7 mouse cellular contexts compared by ENCODE assay signal in the genomic region with DNA sequence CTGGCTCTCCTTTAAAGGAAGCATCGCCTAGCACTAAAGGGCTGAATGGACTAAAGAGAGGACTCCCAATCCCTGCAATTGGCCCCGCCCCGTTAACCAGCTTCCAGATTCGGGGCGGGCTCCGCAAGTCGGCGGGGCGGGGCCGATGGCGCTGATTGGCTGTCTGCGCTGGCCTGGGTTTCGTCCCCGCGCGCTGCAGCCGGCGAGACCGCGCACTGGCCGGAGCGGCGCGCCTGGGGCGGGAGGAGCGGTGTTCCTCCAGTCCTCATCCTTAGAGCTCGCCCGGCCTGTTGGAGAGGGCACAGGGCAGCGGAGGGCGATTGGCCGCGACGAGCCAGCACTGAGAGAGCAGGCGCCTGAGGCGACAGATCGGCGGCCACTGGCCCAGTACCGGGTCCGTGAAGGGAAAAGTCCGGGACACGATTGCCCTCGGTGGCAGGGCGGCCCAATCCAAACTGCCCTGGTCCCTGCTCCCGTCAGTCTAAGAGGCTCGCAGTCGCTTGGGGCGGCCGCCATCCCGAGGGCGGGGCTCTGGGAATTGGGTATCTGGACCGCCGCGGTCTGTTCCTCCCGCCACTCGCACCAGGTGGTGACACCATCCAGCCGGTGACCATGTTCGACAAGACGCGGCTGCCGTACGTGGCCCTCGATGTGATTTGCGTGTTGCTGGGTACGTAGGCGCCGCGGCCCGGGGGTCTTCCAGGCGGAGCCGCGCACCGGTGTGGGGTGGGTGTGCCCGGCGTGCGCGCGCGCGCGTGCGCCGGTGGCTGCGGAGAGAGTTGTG. TPM values are rescaled to one million over a fixed set of nuclear protein-coding genes. Genes with fewer than 3 reads are reported as not detected.
DNase-seq lines count a peak whose midpoint lies in the region; ATAC-seq lines count a peak whose summit lies in the region.

A gene (plus strand): TSS at position 196 of the 784 bp plus-strand sequence.

- peaks cover 15% of the 10 kb centered on the region for H3K4me1 ChIP-seq in embryonic facial prominence, embryonic 13.5 days
- peaks cover 3% of the 10 kb centered on the region; the same call in 1 of the 2 replicates for H3K4me1 ChIP-seq in midbrain, embryonic 11.5 days (ENCODE audit: control insufficient read depth, insufficient read depth, low read length)

- peak; percentile 95 to 96 for DNase-seq in adrenal gland, postnatal 4 days (ENCODE audit: low spot score in 2 of 2)
- DNase-seq in heart, adult 11 months, result peak; percentile 100
- DNase-seq in kidney, adult 11 months, result peak; percentile 94
- peak; percentile 98 for DNase-seq in left cerebral cortex, postnatal 4 days
- peak; percentile 99 for DNase-seq in midbrain, embryonic 11.5 days (ENCODE audit: low spot score, missing footprints)
- DNase-seq in skeletal muscle tissue, adult 2 months (ENCODE audit: low read depth, low spot score), result peak; percentile 90

- peak; percentile 94 for ATAC-seq in embryonic facial prominence, embryonic 13.5 days (ENCODE audit: insufficient number of reproducible peaks, insufficient read depth, low FRiP score, low TSS enrichment, low read depth)
- peak; percentile 99 for ATAC-seq in midbrain, embryonic 11.5 days (ENCODE audit: low FRiP score)

- peaks cover 7% of the 10 kb centered on the region for H3K36me3 ChIP-seq in embryonic facial prominence, embryonic 13.5 days
- no peaks in the 10 kb centered on the region for H3K36me3 ChIP-seq in midbrain, embryonic 11.5 days (ENCODE audit: control insufficient read depth, insufficient read depth, low read length)

- no peaks in the 10 kb centered on the region for H3K9me3 ChIP-seq in embryonic facial prominence, embryonic 13.5 days
- H3K9me3 ChIP-seq in midbrain, embryonic 11.5 days (ENCODE audit: control insufficient read depth, low read length), result no peaks in the 10 kb centered on the region

- intact Hi-C loops in left cerebral cortex, postnatal 4 days (cut with DNase I), result no loop called here

- WGBS in embryonic facial prominence, embryonic 13.5 days, result under 1% methylated on average over 83 of the region's 83 CpGs
- WGBS in midbrain, embryonic 11.5 days, result under 1% methylated on average over 83 of the region's 83 CpGs

- no peaks in the 10 kb centered on the region for H3K27me3 ChIP-seq in embryonic facial prominence, embryonic 13.5 days
- H3K27me3 ChIP-seq in midbrain, embryonic 11.5 days (ENCODE audit: control insufficient read depth, insufficient read depth, low read length), result no peaks in the 10 kb centered on the region

- H3K27ac ChIP-seq in embryonic facial prominence, embryonic 13.5 days, result peak within 1 kb of the TSS; percentile 91
- peak within 1 kb of the TSS; percentile 84 for H3K27ac ChIP-seq in midbrain, embryonic 11.5 days (ENCODE audit: low read depth, low read length)

- H3K9ac ChIP-seq in embryonic facial prominence, embryonic 13.5 days, result peak within 1 kb of the TSS; percentile 83
- H3K9ac ChIP-seq in midbrain, embryonic 11.5 days (ENCODE audit: low read length), result peak within 1 kb of the TSS; percentile 81

- H3K4me3 ChIP-seq in embryonic facial prominence, embryonic 13.5 days, result peak within 1 kb of the TSS; percentile 65
- peak within 1 kb of the TSS; percentile 76 for H3K4me3 ChIP-seq in midbrain, embryonic 11.5 days (ENCODE audit: low read depth, low read length)

- H3K4me2 ChIP-seq in embryonic facial prominence, embryonic 13.5 days, result peak within 1 kb of the TSS; percentile 70
- peak within 1 kb of the TSS; percentile 85 for H3K4me2 ChIP-seq in midbrain, embryonic 11.5 days

RNA-seq across cellular contexts. Expression of the gene that starts here (rescaled TPM):
- 100 to 1,000 TPM; 194 to 213 TPM for total RNA-seq in adrenal gland, postnatal 4 days (2021)
- 46.9 and 51.8 TPM in 2 replicates for polyA plus RNA-seq in embryonic facial prominence, embryonic 13.5 days (2015; fragmentation: Nextera tagmentation; extraction: Ambion mirVana)
- total RNA-seq in left cerebral cortex, postnatal 4 days (2021), result 10 to 100 TPM; 32.1 to 32.9 TPM
- polyA plus RNA-seq in midbrain, embryonic 11.5 days (2014; fragmentation: Nextera tagmentation; extraction: Ambion mirVana), result 19.1 and 20.1 TPM in 2 replicates

Comparison
In these comparisons a context has a peak if more than half of its experiments do, and no peak if none do; other contexts are left out.
1. Peak in every context shown above with its lines: DNase-seq, ATAC-seq, H3K4me3 ChIP-seq and H3K27ac ChIP-seq.
2. RNA of the gene that starts here (total RNA-seq): 194 to 213 TPM in adrenal gland, postnatal 4 days; 32.1 to 32.9 TPM in left cerebral cortex, postnatal 4 days; every median in the first group is over 4 times any median in the second.